Mouse (Mus musculus): ENCODE measurements around the gene Tmem191c.

GRCm38 (mm10) chr16:17226496-17226895 lies 49.4 kb upstream of the Tmem191c start:
- TF ChIP-seq POLR2A (IDR thresholded peaks at IDR 0.05; ENCODE audit: low read depth, low read length) (no peak), CTCF (IDR thresholded peaks at IDR 0.05; ENCODE audit: extremely low read depth, insufficient read length, insufficient replicate concordance, low read depth, low read length) (no peak)

All from small intestine, adult 2 months (tissue).